Mouse (Mus musculus) olfactory bulb, adult 2 months (tissue): ENCODE data around the gene Sulf2.

ENCODE experiments used
- CTCF ChIP-seq: fragments of 200-500 bp; IDR thresholded peaks from 2 replicates; pipeline ENCODE4 v1.5.1; 2012; ENCODE audit warnings: low read depth, mild to moderate bottlenecking, low read length, moderate library complexity; ENCODE audit not compliant: insufficient read depth
- POLR2A ChIP-seq: fragments of 200-500 bp; IDR thresholded peaks from 2 replicates; pipeline ENCODE4 v1.6.1; 2012; ENCODE audit warnings: mild to moderate bottlenecking, low read depth, low read length, moderate library complexity; ENCODE audit not compliant: insufficient read depth

GRCm38 (mm10) chr2:166032628-166033027 is 122.8 kb downstream of the Sulf2 start:
- TF ChIP-seq POLR2A = no peak
- TF ChIP-seq CTCF = no peak
